Mouse (Mus musculus): Measurements from ENCODE around the gene D630003M21Rik. TPM values are rescaled to one million over a fixed set of nuclear protein-coding genes. Genes with fewer than 3 reads are reported as not detected.

Gene D630003M21Rik
- polyA plus RNA-seq, 1 experiment: 0.35 TPM

DNA sequence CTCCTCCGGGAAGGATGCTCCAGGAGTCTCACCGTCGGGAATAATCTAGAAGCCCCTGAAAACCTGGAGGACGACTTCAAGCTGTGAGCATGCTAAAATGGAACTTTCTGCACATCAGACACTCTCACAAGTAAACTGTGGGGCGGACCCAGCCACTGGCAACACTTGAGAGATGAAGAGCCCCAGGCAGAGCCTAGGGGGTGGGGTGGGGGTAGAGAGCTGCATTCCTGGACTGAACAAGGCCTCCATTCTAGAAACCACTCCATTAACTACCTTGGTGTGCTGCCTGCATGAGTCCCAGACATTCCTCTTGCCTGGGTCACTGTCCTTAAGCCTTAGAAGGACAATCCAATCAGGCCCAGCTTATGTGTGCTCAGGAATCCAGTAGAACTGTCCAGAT, 2.0 kb upstream of the D630003M21Rik start:
- Histone ChIP-seq H3K27ac (ENCODE audit: control insufficient read depth, insufficient read depth, low read depth, low read length, poor library complexity) (no peak overlapping the region), H3K4me3 (replicated peaks; ENCODE audit: control insufficient read depth, low read depth, low read length) (no peak overlapping the region), H3K4me1 (ENCODE audit: control insufficient read depth, insufficient read depth, low read length) (no peaks in the 10 kb centered on the region)
- WGBS: 83% methylated on average over 5 of the region's 5 CpGs
- TF ChIP-seq POLR2A (IDR thresholded peaks at IDR 0.05; ENCODE audit: borderline replicate concordance, control insufficient read depth, low read depth, low read length) (no peak), CTCF (IDR thresholded peaks at IDR 0.05; ENCODE audit: control insufficient read depth, insufficient read depth, low read length) (no peak)

- TF ChIP-seq POLR2A (IDR thresholded peaks at IDR 0.05; ENCODE audit: borderline replicate concordance, control insufficient read depth, low read depth, low read length) (no peak), CTCF (IDR thresholded peaks at IDR 0.05; ENCODE audit: control insufficient read depth, insufficient read depth, low read length) (no peak)
- Histone ChIP-seq H3K27ac (ENCODE audit: control insufficient read depth, insufficient read depth, low read depth, low read length, poor library complexity) (no peak overlapping the region), H3K4me1 (ENCODE audit: control insufficient read depth, insufficient read depth, low read length) (no peaks in the 10 kb centered on the region), H3K4me3 (replicated peaks; ENCODE audit: control insufficient read depth, low read depth, low read length) (no peak overlapping the region)
- WGBS: 83% methylated on average over 6 of the region's 6 CpGs
Observed at GRCm38 (mm10) chr2:158230617-158231016, 1.6 kb upstream of the D630003M21Rik start.

- Histone ChIP-seq H3K4me1 (ENCODE audit: control insufficient read depth, insufficient read depth, low read length) (no peaks in the 10 kb centered on the region), H3K27ac (ENCODE audit: control insufficient read depth, insufficient read depth, low read depth, low read length, poor library complexity) (no peak overlapping the region), H3K4me3 (replicated peaks; ENCODE audit: control insufficient read depth, low read depth, low read length) (no peak overlapping the region)
- TF ChIP-seq CTCF (IDR thresholded peaks at IDR 0.05; ENCODE audit: control insufficient read depth, insufficient read depth, low read length) (no peak), POLR2A (IDR thresholded peaks at IDR 0.05; ENCODE audit: borderline replicate concordance, control insufficient read depth, low read depth, low read length) (no peak)
- WGBS: 33% methylated on average over 7 of the region's 7 CpGs
Observed at GRCm38 (mm10) chr2:158229503-158229892, 476 bp upstream of the D630003M21Rik start.

GRCm38 (mm10) chr2:158225301-158225700, 3.7 kb downstream of the D630003M21Rik start:
- Histone ChIP-seq H3K27ac (ENCODE audit: control insufficient read depth, insufficient read depth, low read depth, low read length, poor library complexity) (no peak overlapping the region), H3K4me3 (replicated peaks; ENCODE audit: control insufficient read depth, low read depth, low read length) (no peak overlapping the region), H3K4me1 (ENCODE audit: control insufficient read depth, insufficient read depth, low read length) (no peaks in the 10 kb centered on the region)
- 72% methylated on average over 5 of the region's 5 CpGs for WGBS
- TF ChIP-seq POLR2A (IDR thresholded peaks at IDR 0.05; ENCODE audit: borderline replicate concordance, control insufficient read depth, low read depth, low read length) (no peak), CTCF (IDR thresholded peaks at IDR 0.05; ENCODE audit: control insufficient read depth, insufficient read depth, low read length) (no peak)

DNA sequence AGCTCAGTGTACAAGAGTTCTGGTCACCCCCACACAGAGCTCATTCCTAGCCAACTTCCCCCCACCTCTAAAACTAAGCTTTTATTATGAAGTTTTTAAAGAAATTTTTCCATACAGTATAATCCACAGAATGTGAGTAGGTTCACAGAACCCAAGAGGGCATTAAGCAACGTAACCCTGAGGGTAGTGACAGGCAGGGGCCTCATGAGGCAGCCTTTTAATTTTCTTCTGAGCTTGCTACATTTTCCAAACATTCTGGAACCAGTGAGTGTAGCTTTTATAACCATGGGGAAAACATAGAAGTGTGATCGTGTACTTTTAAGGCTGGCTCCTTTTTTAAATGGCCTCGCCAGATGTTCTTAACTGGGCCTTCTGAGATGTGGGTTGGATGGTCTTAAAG, 5.5 kb downstream of the D630003M21Rik start:
- Histone ChIP-seq H3K4me3 (replicated peaks; ENCODE audit: control insufficient read depth, low read depth, low read length) (no peak overlapping the region), H3K4me1 (ENCODE audit: control insufficient read depth, insufficient read depth, low read length) (no peaks in the 10 kb centered on the region), H3K27ac (ENCODE audit: control insufficient read depth, insufficient read depth, low read depth, low read length, poor library complexity) (no peak overlapping the region)
- 70% methylated on average over 3 of the region's 3 CpGs for WGBS
- TF ChIP-seq CTCF (IDR thresholded peaks at IDR 0.05; ENCODE audit: control insufficient read depth, insufficient read depth, low read length) (no peak), POLR2A (IDR thresholded peaks at IDR 0.05; ENCODE audit: borderline replicate concordance, control insufficient read depth, low read depth, low read length) (no peak)

- TF ChIP-seq CTCF (IDR thresholded peaks at IDR 0.05; ENCODE audit: control insufficient read depth, insufficient read depth, low read length) (no peak), POLR2A (IDR thresholded peaks at IDR 0.05; ENCODE audit: borderline replicate concordance, control insufficient read depth, low read depth, low read length) (no peak)
- H3K27ac ChIP-seq (ENCODE audit: control insufficient read depth, insufficient read depth, low read depth, low read length, poor library complexity): no peak overlapping the region
- no peaks in the 10 kb centered on the region for H3K4me1 ChIP-seq (ENCODE audit: control insufficient read depth, insufficient read depth, low read length)
- H3K4me3 ChIP-seq (replicated peaks; ENCODE audit: control insufficient read depth, low read depth, low read length): no peak overlapping the region
- 82% methylated on average over 4 of the region's 4 CpGs for WGBS
Observed at GRCm38 (mm10) chr2:158222664-158223063, 6.4 kb downstream of the D630003M21Rik start.

GRCm38 (mm10) chr2:158221446-158222084, 7.5 kb downstream of the D630003M21Rik start:
- TF ChIP-seq POLR2A (IDR thresholded peaks at IDR 0.05; ENCODE audit: borderline replicate concordance, control insufficient read depth, low read depth, low read length) (no peak), CTCF (IDR thresholded peaks at IDR 0.05; ENCODE audit: control insufficient read depth, insufficient read depth, low read length) (no peak)
- Histone ChIP-seq H3K4me3 (replicated peaks; ENCODE audit: control insufficient read depth, low read depth, low read length) (no peak overlapping the region), H3K4me1 (ENCODE audit: control insufficient read depth, insufficient read depth, low read length) (no peaks in the 10 kb centered on the region), H3K27ac (ENCODE audit: control insufficient read depth, insufficient read depth, low read depth, low read length, poor library complexity) (no peak overlapping the region)
- WGBS: 52% methylated on average over 9 of the region's 9 CpGs

- Histone ChIP-seq H3K4me3 (replicated peaks; ENCODE audit: control insufficient read depth, low read depth, low read length) (no peak overlapping the region), H3K27ac (ENCODE audit: control insufficient read depth, insufficient read depth, low read depth, low read length, poor library complexity) (no peak overlapping the region), H3K4me1 (ENCODE audit: control insufficient read depth, insufficient read depth, low read length) (no peaks in the 10 kb centered on the region)
- 64% methylated on average over 2 of the region's 2 CpGs for WGBS
- no peak for TF ChIP-seq POLR2A (IDR thresholded peaks at IDR 0.05; ENCODE audit: borderline replicate concordance, control insufficient read depth, low read depth, low read length)
- TF ChIP-seq CTCF (IDR thresholded peaks at IDR 0.05; ENCODE audit: control insufficient read depth, insufficient read depth, low read length): no peak
Observed at GRCm38 (mm10) chr2:158219562-158219961, 9.5 kb downstream of the D630003M21Rik start.

DNA sequence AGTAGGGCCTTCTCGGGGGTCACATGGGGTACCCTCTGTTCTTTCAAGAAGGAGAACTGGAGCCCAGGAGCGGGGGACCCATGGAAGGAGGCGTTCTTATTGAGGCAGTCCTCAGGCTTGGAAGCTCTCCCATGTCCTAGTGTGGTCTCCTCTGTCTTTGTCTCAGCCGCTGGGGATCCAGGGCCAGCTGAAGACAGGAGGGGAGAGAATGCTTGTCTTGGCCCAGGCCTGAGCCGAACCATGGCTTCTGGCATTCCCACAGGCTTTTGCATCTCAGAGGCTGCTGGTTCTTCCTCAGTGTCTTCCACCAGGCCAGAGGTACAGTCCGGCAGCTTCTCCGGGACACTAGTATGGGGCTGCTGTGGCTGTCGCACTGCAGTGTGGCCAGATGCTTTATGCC, 12.5 kb downstream of the D630003M21Rik start:
- TF ChIP-seq POLR2A (IDR thresholded peaks at IDR 0.05; ENCODE audit: borderline replicate concordance, control insufficient read depth, low read depth, low read length) (no peak), CTCF (IDR thresholded peaks at IDR 0.05; ENCODE audit: control insufficient read depth, insufficient read depth, low read length) (no peak)
- WGBS: 86% methylated on average over 8 of the region's 8 CpGs
- Histone ChIP-seq H3K4me1 (ENCODE audit: control insufficient read depth, insufficient read depth, low read length) (no peaks in the 10 kb centered on the region), H3K4me3 (replicated peaks; ENCODE audit: control insufficient read depth, low read depth, low read length) (no peak overlapping the region), H3K27ac (ENCODE audit: control insufficient read depth, insufficient read depth, low read depth, low read length, poor library complexity) (no peak overlapping the region)

Measured in bone marrow, adult 2 months (tissue).